Comparison of ENCODE assay signal across 25 mouse cellular contexts in the genomic region with DNA sequence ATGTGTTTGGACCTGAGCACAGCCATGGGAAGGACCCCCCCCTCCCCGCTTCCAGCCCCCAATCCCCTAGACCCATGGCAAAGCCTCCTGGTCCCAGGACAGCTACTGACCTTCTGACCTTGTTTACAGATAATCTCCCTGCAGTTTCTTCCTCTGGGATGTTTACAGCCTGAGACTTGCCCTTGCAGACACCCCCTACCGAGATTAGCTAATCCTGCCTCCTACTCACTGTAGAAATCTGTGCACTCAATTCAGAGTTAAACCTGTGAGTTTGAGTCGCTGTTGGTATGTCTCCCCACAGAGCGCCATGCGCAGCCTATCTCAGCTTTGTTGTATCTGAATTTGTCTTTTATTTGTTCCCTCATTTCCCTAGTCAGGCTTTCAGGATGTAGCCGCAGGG. TPM values are rescaled to one million over a fixed set of nuclear protein-coding genes. Genes with fewer than 3 reads are reported as not detected.
DNase-seq lines count a peak whose midpoint lies in the region; ATAC-seq and TF ChIP-seq lines count a peak whose summit lies in the region.
"Had no signal": no experiment of that assay in that cellular context is flagged by ENCODE, and none has a peak within 500 bp of the region (broad histone marks: within the 10 kb centered on the region; RNA-seq: fewer than 3 reads in every experiment).

No protein-coding gene starts in this region.

- ATAC-seq in heart, embryonic 15.5 days (replicated peaks; ENCODE audit: insufficient number of reproducible peaks, insufficient read depth, low FRiP score, low read depth), result no peak
- ATAC-seq in liver, embryonic 13.5 days (ENCODE audit: low read depth), result no peak
- no peak for ATAC-seq in liver, embryonic 11.5 days (replicated peaks; ENCODE audit: low FRiP score)
- ATAC-seq in limb, embryonic 12.5 days (ENCODE audit: insufficient number of reproducible peaks, insufficient read depth, low FRiP score, low TSS enrichment, low read depth), result no peak
- ATAC-seq: intestine, postnatal 0 days had no signal

- no peaks in the 10 kb centered on the region for H3K27me3 ChIP-seq in heart, embryonic 15.5 days
- H3K27me3 ChIP-seq in liver, embryonic 13.5 days, result no peaks in the 10 kb centered on the region
- no peaks in the 10 kb centered on the region for H3K27me3 ChIP-seq in liver, embryonic 11.5 days (replicated peaks; ENCODE audit: control insufficient read depth, insufficient read depth, low read length)
- H3K27me3 ChIP-seq in limb, embryonic 12.5 days, result no peaks in the 10 kb centered on the region
- H3K27me3 ChIP-seq: forebrain, embryonic 12.5 days; limb, embryonic 15.5 days; midbrain, embryonic 12.5 days; neural tube, embryonic 13.5 days had no signal

- no peaks in the 10 kb centered on the region for H3K36me3 ChIP-seq in heart, embryonic 15.5 days
- H3K36me3 ChIP-seq in liver, embryonic 13.5 days, result no peaks in the 10 kb centered on the region
- H3K36me3 ChIP-seq in liver, embryonic 11.5 days (ENCODE audit: control insufficient read depth, insufficient read depth, low read length), result no peaks in the 10 kb centered on the region
- no peaks in the 10 kb centered on the region for H3K36me3 ChIP-seq in ES-E14 (ENCODE audit: control insufficient read depth, insufficient read depth, low read length, poor library complexity, severe bottlenecking)
- H3K36me3 ChIP-seq in limb, embryonic 12.5 days, result no peaks in the 10 kb centered on the region
- H3K36me3 ChIP-seq: forebrain, embryonic 12.5 days; limb, embryonic 15.5 days; midbrain, embryonic 12.5 days; neural tube, embryonic 13.5 days had no signal

- H3K4me2 ChIP-seq in heart, embryonic 15.5 days, result no peak overlapping the region
- H3K4me2 ChIP-seq in liver, embryonic 13.5 days, result no peak overlapping the region
- no peak overlapping the region for H3K4me2 ChIP-seq in liver, embryonic 11.5 days
- no peak overlapping the region for H3K4me2 ChIP-seq in limb, embryonic 12.5 days
- H3K4me2 ChIP-seq: forebrain, embryonic 12.5 days; hindbrain, embryonic 14.5 days; limb, embryonic 15.5 days; midbrain, embryonic 12.5 days; neural tube, embryonic 13.5 days had no signal

- no peak overlapping the region for H3K9ac ChIP-seq in heart, embryonic 15.5 days
- H3K9ac ChIP-seq in liver, embryonic 13.5 days, result no peak overlapping the region
- no peak overlapping the region for H3K9ac ChIP-seq in liver, embryonic 11.5 days (ENCODE audit: low read depth, low read length)
- peak overlapping the region; percentile 26; the same call in 1 of the 2 replicates for H3K9ac ChIP-seq in ES-E14 (ENCODE audit: insufficient read depth, low read depth, low read length, poor library complexity, severe bottlenecking)
- H3K9ac ChIP-seq in limb, embryonic 12.5 days (replicated peaks), result no peak overlapping the region
- H3K9ac ChIP-seq: forebrain, embryonic 12.5 days; hindbrain, embryonic 14.5 days; limb, embryonic 15.5 days; midbrain, embryonic 12.5 days; neural tube, embryonic 13.5 days had no signal

- no peak overlapping the region for H3K4me3 ChIP-seq in heart, embryonic 15.5 days
- no peak overlapping the region for H3K4me3 ChIP-seq in liver, embryonic 13.5 days (replicated peaks)
- H3K4me3 ChIP-seq in liver, embryonic 11.5 days (ENCODE audit: low read depth, low read length), result no peak overlapping the region
- peak overlapping the region in 1 of 2 experiments; percentile 14; a peak in 1 of 4 replicates for H3K4me3 ChIP-seq in ES-E14 (ENCODE audit: insufficient read depth in 1 of 2, low read depth in 1 of 2, low read length in 2 of 2, poor library complexity in 1 of 2, severe bottlenecking in 1 of 2)
- no peak overlapping the region for H3K4me3 ChIP-seq in limb, embryonic 12.5 days (replicated peaks)
- H3K4me3 ChIP-seq: erythroblast, embryonic 14.5 days; forebrain, embryonic 12.5 days; heart, adult 2 months; limb, embryonic 15.5 days; midbrain, embryonic 12.5 days; neural tube, embryonic 13.5 days had no signal

- no peaks in the 10 kb centered on the region for H3K9me3 ChIP-seq in heart, embryonic 15.5 days (replicated peaks)
- no peaks in the 10 kb centered on the region for H3K9me3 ChIP-seq in liver, embryonic 13.5 days (replicated peaks)
- no peaks in the 10 kb centered on the region for H3K9me3 ChIP-seq in liver, embryonic 11.5 days (ENCODE audit: control insufficient read depth, low read length)
- H3K9me3 ChIP-seq in ES-E14 (ENCODE audit: control insufficient read depth, insufficient read depth, low read depth, low read length), result no peaks in the 10 kb centered on the region
- H3K9me3 ChIP-seq in limb, embryonic 12.5 days, result no peaks in the 10 kb centered on the region
- H3K9me3 ChIP-seq: forebrain, embryonic 12.5 days; limb, embryonic 15.5 days; midbrain, embryonic 12.5 days; neural tube, embryonic 13.5 days had no signal

- peaks cover 70% of the 10 kb centered on the region for H3K4me1 ChIP-seq in heart, embryonic 15.5 days (replicated peaks)
- peaks cover 46% of the 10 kb centered on the region for H3K4me1 ChIP-seq in liver, embryonic 13.5 days (replicated peaks)
- peaks cover 32% of the 10 kb centered on the region for H3K4me1 ChIP-seq in liver, embryonic 11.5 days (replicated peaks; ENCODE audit: control insufficient read depth, insufficient read depth, low read length)
- H3K4me1 ChIP-seq in ES-E14 (ENCODE audit: control insufficient read depth in 2 of 2, insufficient read depth in 2 of 2, low read length in 2 of 2, poor library complexity in 1 of 2), result peaks cover 6 to 30% of the 10 kb centered on the region in 2 experiments
- peaks cover 80% of the 10 kb centered on the region for H3K4me1 ChIP-seq in limb, embryonic 12.5 days (replicated peaks)

- WGBS in heart, embryonic 15.5 days, result 70% methylated on average over 6 of the region's 6 CpGs
- 75% methylated on average over 6 of the region's 6 CpGs for WGBS in liver, embryonic 13.5 days (ENCODE audit: insufficient replicate concordance)
- WGBS in liver, embryonic 11.5 days, result 61% methylated on average over 6 of the region's 6 CpGs
- 66% methylated on average over 6 of the region's 6 CpGs for WGBS in limb, embryonic 12.5 days

- H3K27ac ChIP-seq in heart, embryonic 15.5 days, result peak overlapping the region; percentile 67
- H3K27ac ChIP-seq in liver, embryonic 13.5 days, result peak overlapping the region; percentile 18; the same call in 1 of the 2 replicates
- H3K27ac ChIP-seq in liver, embryonic 11.5 days (ENCODE audit: low read depth, low read length), result no peak overlapping the region
- peak overlapping the region; percentile 90 for H3K27ac ChIP-seq in ES-E14 (ENCODE audit: insufficient read depth, low read depth, low read length, poor library complexity, severe bottlenecking)
- H3K27ac ChIP-seq in limb, embryonic 12.5 days, result peak overlapping the region; percentile 18; the same call in 1 of the 2 replicates
- H3K27ac ChIP-seq: forebrain, embryonic 12.5 days; heart, adult 2 months; hindbrain, embryonic 14.5 days; limb, embryonic 15.5 days; midbrain, embryonic 12.5 days; neural tube, embryonic 13.5 days had no signal

- in situ Hi-C loops in ES-E14 (cut with MboI; ENCODE audit: low sequenced_read_pairs in 2 of 2, unreplicated experiment in 2 of 2), result no loop called here

- DNase-seq in heart, adult 9 months (ENCODE audit: low spot score in 2 of 2), result no peak
- DNase-seq in liver, embryonic 13.5 days, result no peak
- DNase-seq in liver, embryonic 11.5 days (ENCODE audit: low spot score), result no peak
- no peak for DNase-seq in ES-E14 (ENCODE audit: low read depth, low spot score)
- DNase-seq in frontal cortex, postnatal 25 days (ENCODE audit: low spot score in 2 of 2), result no peak
- DNase-seq: adrenal gland, postnatal 25 days; B cell, adult 2 months; cerebellum, adult 18-20 months; cerebellum, postnatal 10 days; gastrocnemius, postnatal 36 days; heart, adult 2 months; heart, postnatal 10 days; kidney, postnatal 14 days; lung, postnatal 36 days; thymus, adult 2 months; thymus, postnatal 36 days had no signal

TF ChIP-seq in ES-E14, 5 proteins besides CTCF, POLR2A, EP300 and RAD21:
- TF ChIP-seq MAFK (IDR thresholded peaks at IDR 0.05; ENCODE audit: insufficient read depth, low read depth, low read length) (no peak), ZC3H11A (IDR thresholded peaks at IDR 0.05; ENCODE audit: borderline replicate concordance, low read depth, low read length) (no peak), CHD2 (IDR thresholded peaks at IDR 0.05; ENCODE audit: low read depth, low read length) (no peak), ZNF384 (IDR thresholded peaks at IDR 0.05; ENCODE audit: low read depth, low read length) (no peak), HCFC1 (IDR thresholded peaks at IDR 0.05; ENCODE audit: borderline replicate concordance, insufficient read depth, low read length) (no peak)

RNA-seq across cellular contexts. Expression of gene Igsf3, which starts 35.2 kb away (rescaled TPM):
- polyA plus RNA-seq in heart, embryonic 15.5 days (2015; fragmentation: Nextera tagmentation; extraction: Ambion mirVana), result 38.0 and 45.0 TPM in 2 replicates
- 6.4 and 7.5 TPM in 2 replicates for polyA plus RNA-seq in liver, embryonic 13.5 days (2015; fragmentation: Nextera tagmentation; extraction: Ambion mirVana)
- 16.6 and 17.3 TPM in 2 replicates for polyA plus RNA-seq in liver, embryonic 11.5 days (2014; fragmentation: Nextera tagmentation; extraction: Ambion mirVana)
- total RNA-seq in ES-E14 (2012; rRNA removed), result 22.9 and 49.5 TPM in 2 replicates
- 95.2 and 104 TPM in 2 replicates for polyA plus RNA-seq in limb, embryonic 12.5 days (2016; fragmentation: Nextera tagmentation; extraction: Ambion mirVana)
